Mouse (Mus musculus): ENCODE results near the gene Cd276. TPM values are rescaled to one million over a fixed set of nuclear protein-coding genes. Genes with fewer than 3 reads are reported as not detected.
"Not testable (repeated sequence)": the region's sequence is repeated elsewhere in the genome, so short reads cannot be mapped to it uniquely, and the experiment has no call there.

Cd276 gene
- total RNA-seq (2021), result 10 to 100 TPM; 23.7 to 33.1 TPM
- long read RNA-seq, experiment 1, transcript Cd276-202 (8 exons, 3,603 nt), result major isoform, 25 of 37 reads
- long read RNA-seq, experiment 1, partial matches to known transcripts, result 0 of 37 reads
- long read RNA-seq, experiment 1, other reads (novel, unspliced or antisense), result 10 of 37 reads
- long read RNA-seq, experiment 2, transcript Cd276-202 (8 exons, 3,603 nt), result major isoform, 27 of 36 reads
- long read RNA-seq, experiment 2, partial matches to known transcripts, result 2 of 36 reads
- long read RNA-seq, experiment 2, other reads (novel, unspliced or antisense), result 6 of 36 reads

GRCm38 (mm10) chr9:58554908-58555684 lies at the start of gene Cd276:
Cd276 (minus strand) TSS chr9:58555437.
- DNase-seq, result peak; percentile 80

GRCm38 (mm10) chr9:58595313-58595712 lies 40.1 kb upstream of the Cd276 start:
- no peak for DNase-seq

DNA sequence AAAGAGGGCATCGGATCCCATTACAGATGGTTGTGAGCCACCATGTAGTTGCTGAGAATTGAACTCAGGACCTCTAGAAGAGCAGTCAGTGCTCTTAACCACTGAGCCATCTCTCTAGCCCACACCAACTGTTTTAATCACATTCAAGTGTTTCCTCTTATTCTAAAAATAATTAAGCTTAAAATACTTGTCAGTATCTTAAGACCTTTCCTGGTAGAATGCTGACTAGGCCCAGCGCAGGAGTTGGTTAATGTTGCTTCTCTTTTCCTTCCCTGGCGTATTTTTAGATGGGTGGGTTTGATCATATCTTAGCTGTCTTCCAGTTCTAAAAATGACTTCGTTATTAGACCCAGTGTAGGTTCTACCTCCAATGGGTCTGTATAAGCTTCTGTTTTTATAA lies 33.4 kb upstream of the Cd276 start:
- DNase-seq, result no peak

DNA sequence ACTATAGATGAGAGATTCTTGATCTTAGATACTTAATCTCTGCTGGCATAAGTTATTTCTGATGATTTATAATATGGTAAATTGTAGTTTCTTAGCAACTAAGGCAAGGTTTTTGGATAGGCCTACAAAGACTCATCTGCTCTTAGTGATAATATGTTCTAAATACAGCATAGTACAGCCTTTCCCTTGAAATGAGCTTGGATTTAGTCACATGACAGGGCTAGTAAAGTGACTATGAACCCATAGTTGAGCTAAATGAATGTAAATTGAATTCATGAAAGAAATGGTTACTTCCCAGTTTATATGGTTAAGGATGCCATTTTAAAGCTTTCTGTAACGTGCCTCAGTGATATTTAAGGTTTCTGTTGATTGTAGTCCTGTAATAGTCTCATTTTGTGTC lies 29.1 kb upstream of the Cd276 start:
- no peak for DNase-seq

DNA sequence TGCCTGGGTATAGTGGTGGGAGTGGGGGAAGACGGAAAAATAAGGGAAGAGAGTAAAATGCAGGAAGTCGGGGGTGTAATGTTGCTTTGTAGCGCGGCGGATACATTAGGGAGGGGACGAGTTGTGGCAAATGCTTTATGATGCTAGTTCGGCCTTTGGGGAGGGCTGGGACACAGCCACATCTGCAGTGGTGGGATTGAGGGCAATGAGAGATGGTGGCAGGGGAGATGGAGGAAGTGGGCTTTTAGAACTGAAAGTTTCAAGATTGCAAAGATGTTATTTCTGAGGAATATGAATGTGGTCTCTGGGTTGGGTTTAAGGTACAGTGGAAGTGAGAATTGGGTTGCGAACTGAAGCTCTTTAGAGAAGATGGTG lies 28.0 kb upstream of the Cd276 start:
- DNase-seq, result no peak

- peak; percentile 67 for DNase-seq
Measured at GRCm38 (mm10) chr9:58582581-58583266, 27.5 kb upstream of the Cd276 start.

- DNase-seq, result peak; percentile 98
Measured at GRCm38 (mm10) chr9:58581958-58582540, 26.8 kb upstream of the Cd276 start, which contains the start of gene Nptn. Nptn (plus strand) TSS chr9:58582240.

DNA sequence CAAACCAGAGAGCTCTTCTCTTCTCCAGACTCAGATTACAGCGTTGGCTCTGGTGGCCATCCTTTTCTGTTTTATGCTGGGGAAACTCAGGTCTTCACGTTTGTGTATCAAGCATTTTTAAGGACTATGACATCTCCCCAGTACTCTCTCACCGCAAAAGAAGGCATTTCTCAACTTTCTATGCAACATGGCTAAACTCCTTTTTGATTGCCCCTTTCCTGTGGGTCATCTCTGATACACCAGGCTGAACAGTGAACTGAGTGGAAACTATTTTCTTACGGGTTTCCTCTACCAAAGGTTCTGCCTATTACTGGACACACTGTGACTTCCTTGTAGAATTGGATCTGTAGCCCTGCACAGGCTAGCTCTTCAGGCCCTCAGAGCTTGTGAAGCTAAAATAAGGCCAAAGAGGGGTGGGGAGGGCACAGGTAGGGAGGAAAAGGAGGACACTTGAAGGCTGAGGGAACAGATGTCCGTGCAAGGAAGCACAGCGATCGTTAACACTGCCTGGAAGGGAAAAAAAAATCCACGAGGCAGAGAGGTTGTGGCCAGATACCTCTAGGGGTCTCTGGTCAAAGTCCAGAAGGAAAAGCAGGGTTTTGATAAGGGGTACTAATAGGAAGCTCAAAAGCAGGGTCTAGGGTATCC lies 26.2 kb upstream of the Cd276 start:
- DNase-seq, result peak; percentile 13

GRCm38 (mm10) chr9:58580453-58581195 lies 25.4 kb upstream of the Cd276 start:
- DNase-seq, result not testable (repeated sequence)

- peak; percentile 90 for DNase-seq
Measured at GRCm38 (mm10) chr9:58578669-58579068, 23.4 kb upstream of the Cd276 start.

DNA sequence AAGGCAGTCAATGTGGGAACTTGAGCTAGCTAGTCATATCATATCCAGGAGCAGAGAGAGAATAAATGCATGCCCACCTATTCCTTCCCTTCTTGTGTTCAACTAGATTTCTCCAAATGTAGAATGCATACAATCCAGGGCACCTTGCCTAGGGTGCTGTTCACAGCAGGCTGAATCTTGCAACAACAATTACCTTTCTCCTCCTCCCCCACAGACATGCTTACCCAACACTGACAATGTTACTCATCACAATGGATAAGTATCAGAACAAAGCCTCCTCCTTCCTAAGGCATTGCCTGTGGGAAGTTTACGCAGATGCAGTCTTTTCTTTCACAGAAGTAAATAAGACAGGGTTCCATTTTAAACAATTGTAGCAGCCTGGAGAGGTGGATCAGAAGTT lies 15.8 kb upstream of the Cd276 start:
- DNase-seq, result no peak

DNA sequence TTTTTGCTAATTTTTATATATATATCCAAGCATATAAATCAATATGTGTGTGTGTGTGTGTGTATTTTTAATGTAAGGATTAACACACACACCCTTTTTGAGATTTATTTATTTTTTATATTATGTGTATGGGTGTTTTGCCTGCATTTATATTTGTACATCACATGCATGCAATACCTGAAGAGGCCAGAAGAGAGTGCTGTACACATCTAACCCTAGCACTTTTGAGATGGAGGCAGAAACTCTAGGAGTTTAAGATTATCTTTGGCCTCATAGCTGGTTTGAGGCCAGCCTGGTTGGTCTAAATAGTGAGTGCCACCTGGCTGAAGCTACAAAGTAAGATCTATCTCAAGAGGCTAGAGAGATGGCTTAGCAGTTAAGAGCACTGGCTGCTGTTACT lies 12.4 kb upstream of the Cd276 start:
- DNase-seq, result no peak

DNA sequence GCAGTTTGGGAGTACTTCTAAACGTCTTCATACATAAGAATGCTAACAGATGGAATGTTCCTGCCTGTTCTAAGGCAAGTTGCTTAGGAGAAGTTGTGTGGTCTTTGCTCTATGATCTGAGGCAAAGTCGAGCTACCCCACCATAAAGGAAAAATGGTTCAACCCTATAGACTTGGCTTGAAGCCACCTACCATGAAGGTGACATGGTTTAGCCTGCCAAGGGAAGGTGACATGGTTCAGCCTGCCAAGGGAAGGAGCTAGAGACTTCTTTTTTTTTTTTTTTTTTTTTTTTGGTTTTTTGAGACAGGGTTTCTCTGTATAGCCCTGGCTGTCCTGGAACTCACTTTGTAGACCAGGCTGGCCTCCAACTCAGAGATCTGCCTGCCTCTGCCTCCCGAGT lies 10.7 kb upstream of the Cd276 start:
- not testable (repeated sequence) for DNase-seq

GRCm38 (mm10) chr9:58560211-58560610 lies 5.0 kb upstream of the Cd276 start:
- no peak for DNase-seq

DNA sequence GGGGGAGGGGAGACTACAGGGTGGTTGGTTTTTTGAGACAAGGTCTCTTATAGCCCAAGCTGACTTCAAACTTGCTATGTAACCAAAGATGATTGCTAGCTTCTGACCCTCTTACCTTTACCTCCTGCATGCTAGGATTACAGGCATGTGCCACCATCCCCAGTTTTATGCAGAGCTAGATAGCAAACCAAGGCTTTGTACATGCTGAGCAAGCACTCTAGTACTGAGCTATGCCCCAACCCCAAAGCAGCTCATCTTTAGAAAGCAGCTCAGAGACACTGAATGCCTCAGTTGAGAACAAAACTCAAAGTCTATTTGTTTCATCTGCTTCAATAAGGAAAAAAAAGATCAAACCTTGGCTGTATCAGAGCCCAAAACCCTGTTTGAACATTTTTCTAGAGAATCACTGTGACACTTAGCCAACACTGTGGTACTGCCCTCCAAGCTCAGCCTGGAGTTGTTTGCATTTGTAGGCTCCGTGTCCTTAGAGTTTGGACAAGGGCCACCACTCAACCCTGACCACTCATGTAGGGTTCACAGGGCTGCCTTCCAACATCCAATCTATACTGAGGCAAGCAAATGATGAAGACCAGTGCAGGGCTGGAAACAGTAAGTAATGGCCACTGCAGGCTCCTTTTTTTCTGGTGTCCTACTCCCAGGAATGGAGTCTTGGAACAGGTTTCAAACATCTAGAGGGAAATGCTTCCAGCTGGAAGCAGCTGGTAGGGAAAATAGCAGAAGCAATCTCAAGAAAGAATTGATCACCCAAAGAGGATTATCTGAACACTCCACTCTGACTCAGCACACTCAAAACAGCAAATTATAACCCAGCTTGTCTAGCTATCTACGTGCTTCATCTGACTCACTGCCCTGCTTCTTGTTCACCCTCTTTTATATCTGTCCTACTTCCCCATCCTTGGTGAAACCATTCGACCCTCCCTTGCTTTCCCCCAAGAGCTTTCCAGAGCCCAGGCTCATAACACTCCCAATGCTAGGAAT lies 2.5 kb upstream of the Cd276 start:
- DNase-seq, result no peak

GRCm38 (mm10) chr9:58556627-58557026 lies 1.4 kb upstream of the Cd276 start:
- DNase-seq, result no peak

GRCm38 (mm10) chr9:58555685-58556414 lies 613 bp upstream of the Cd276 start:
- no peak for DNase-seq

DNA sequence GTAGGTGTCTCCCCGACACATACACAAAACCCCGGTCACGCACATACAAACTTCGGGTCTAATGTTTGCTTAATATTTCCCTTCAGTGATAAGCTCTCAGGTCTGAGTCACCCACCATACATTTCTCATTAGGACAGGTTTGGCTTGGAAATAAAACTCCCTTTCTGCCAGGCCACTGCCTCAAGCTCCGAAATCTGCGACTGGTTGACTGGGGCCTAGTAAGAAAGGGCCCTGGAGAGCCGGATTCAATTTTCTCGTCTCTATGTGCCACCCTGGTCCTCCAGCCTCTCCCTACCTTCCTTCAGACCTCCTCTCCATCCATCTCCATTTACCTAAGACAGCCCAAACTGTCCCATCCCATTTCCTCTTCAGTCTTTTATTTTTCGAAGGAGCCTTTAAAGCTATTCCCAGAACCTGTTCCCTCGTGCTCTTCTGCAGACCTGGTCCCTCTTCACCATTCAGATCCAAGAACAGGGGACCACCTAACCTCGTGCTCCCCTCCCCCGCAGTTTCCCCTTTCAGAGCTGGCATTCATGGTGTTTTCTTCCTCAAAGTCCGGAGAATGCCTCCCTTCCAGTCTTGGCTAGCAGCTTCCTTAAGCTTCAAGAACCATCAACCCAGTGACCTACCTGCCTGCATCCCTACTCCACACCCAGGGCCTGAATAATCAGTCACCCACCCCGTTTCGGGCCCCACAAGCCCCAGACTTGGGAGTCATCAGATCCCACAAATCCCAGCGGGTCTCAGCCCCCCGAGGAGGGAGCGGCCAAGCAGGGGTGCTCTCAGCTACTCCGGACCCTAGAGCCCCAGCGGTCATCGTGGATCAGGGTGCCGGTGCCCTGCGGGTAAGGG lies 955 bp downstream of the Cd276 start:
- DNase-seq, result no peak

All from gastrocnemius, postnatal 10 days (tissue).